Mouse (Mus musculus): ENCODE measurements around the gene Ctsq. TPM values are rescaled to one million over a fixed set of nuclear protein-coding genes. Genes with fewer than 3 reads are reported as not detected.
"Not testable (repeated sequence)": the region's sequence is repeated elsewhere in the genome, so short reads cannot be mapped to it uniquely, and the experiment has no call there.

The Ctsq gene
- not detected in 2 replicates for polyA plus RNA-seq (2012; rRNA removed)

DNA sequence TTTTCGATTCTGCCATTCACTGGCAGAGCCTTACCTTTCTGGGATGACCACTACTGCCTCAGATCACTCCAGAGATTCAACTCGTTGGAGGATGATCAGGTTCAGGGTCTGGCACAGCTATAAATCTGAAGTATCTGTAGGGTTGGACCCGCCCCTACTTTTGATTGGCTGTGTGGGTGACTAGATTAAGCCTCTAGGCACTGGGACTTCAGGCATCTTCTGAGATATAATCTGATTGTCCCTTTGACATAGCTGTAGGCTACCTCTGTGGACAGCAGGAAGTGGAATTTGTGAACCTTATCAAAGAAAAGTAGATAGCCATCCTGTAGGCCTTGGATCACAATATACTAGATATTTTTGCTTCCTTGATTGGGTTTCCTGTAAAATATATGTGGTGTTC, at the start of gene Ctsq:
TSS of gene Ctsq (minus strand) at position 101 of the 400 bp plus-strand sequence.
- no peaks in the 10 kb centered on the region for H3K4me1 ChIP-seq (ENCODE audit: control insufficient read depth, insufficient read depth, low read length)
- no peaks in the 10 kb centered on the region for H3K36me3 ChIP-seq (ENCODE audit: control insufficient read depth, insufficient read depth, low read length)
- no peak for DNase-seq
- no peak for TF ChIP-seq POLR2A (IDR thresholded peaks at IDR 0.05; ENCODE audit: low read depth, low read length)
- no peak for TF ChIP-seq CTCF (conservative IDR thresholded peaks at IDR 0.05; ENCODE audit: insufficient read depth, insufficient read length, low read depth, low read length)
- H3K27me3 ChIP-seq (replicated peaks; ENCODE audit: control insufficient read depth, insufficient read depth, low read length): no peaks in the 10 kb centered on the region
- 42% methylated on average over 3 of the region's 3 CpGs for WGBS
- H3K27ac ChIP-seq (ENCODE audit: insufficient read depth, low read depth, low read length): no peak within 1 kb of the TSS
- H3K4me3 ChIP-seq (ENCODE audit: insufficient read depth, low read depth, low read length): no peak within 1 kb of the TSS

DNA sequence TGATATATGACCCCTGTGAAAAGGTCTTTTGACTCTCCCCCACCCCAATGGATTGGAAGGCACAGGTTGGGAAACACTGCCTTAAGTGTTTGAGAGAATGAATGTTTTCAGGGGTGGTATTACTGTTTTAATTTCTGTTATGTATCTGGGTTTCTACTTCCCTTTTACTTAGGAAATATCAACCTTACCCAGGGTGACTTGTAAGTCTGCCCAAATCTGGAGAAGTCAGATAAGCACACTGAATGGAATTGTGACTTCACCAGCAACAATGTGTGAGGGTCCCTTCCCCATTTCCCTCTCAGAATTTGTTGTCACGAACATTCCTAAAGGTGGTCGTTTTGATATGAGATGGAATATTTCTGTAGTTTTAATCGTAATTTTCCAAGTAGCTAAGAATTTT, 17.6 kb downstream of the Ctsq start:
- Histone ChIP-seq H3K27ac (ENCODE audit: insufficient read depth, low read depth, low read length) (no peak overlapping the region), H3K36me3 (ENCODE audit: control insufficient read depth, insufficient read depth, low read length) (no peaks in the 10 kb centered on the region), H3K4me3 (ENCODE audit: insufficient read depth, low read depth, low read length) (no peak overlapping the region), H3K27me3 (replicated peaks; ENCODE audit: control insufficient read depth, insufficient read depth, low read length) (no peaks in the 10 kb centered on the region), H3K4me1 (ENCODE audit: control insufficient read depth, insufficient read depth, low read length) (no peaks in the 10 kb centered on the region)
- no peak for DNase-seq
- TF ChIP-seq CTCF (conservative IDR thresholded peaks at IDR 0.05; ENCODE audit: insufficient read depth, insufficient read length, low read depth, low read length) (no peak), POLR2A (IDR thresholded peaks at IDR 0.05; ENCODE audit: low read depth, low read length) (no peak)
- 85% methylated on average over 3 of the region's 3 CpGs for WGBS

GRCm38 (mm10) chr13:61021844-61022243, 18.6 kb downstream of the Ctsq start:
- no peak for TF ChIP-seq CTCF (conservative IDR thresholded peaks at IDR 0.05; ENCODE audit: insufficient read depth, insufficient read length, low read depth, low read length)
- TF ChIP-seq POLR2A (IDR thresholded peaks at IDR 0.05; ENCODE audit: low read depth, low read length): no peak
- Histone ChIP-seq H3K4me3 (ENCODE audit: insufficient read depth, low read depth, low read length) (no peak overlapping the region), H3K27ac (ENCODE audit: insufficient read depth, low read depth, low read length) (no peak overlapping the region), H3K4me1 (ENCODE audit: control insufficient read depth, insufficient read depth, low read length) (no peaks in the 10 kb centered on the region), H3K27me3 (replicated peaks; ENCODE audit: control insufficient read depth, insufficient read depth, low read length) (no peaks in the 10 kb centered on the region), H3K36me3 (ENCODE audit: control insufficient read depth, insufficient read depth, low read length) (no peaks in the 10 kb centered on the region)
- WGBS: 84% methylated on average over 6 of the region's 6 CpGs
- DNase-seq: no peak

GRCm38 (mm10) chr13:61010171-61010570, 30.3 kb downstream of the Ctsq start:
- Histone ChIP-seq H3K27ac (ENCODE audit: insufficient read depth, low read depth, low read length) (no peak overlapping the region), H3K27me3 (replicated peaks; ENCODE audit: control insufficient read depth, insufficient read depth, low read length) (no peaks in the 10 kb centered on the region), H3K4me3 (ENCODE audit: insufficient read depth, low read depth, low read length) (no peak overlapping the region), H3K4me1 (ENCODE audit: control insufficient read depth, insufficient read depth, low read length) (no peaks in the 10 kb centered on the region), H3K36me3 (ENCODE audit: control insufficient read depth, insufficient read depth, low read length) (no peaks in the 10 kb centered on the region)
- TF ChIP-seq CTCF (conservative IDR thresholded peaks at IDR 0.05; ENCODE audit: insufficient read depth, insufficient read length, low read depth, low read length) (no peak), POLR2A (IDR thresholded peaks at IDR 0.05; ENCODE audit: low read depth, low read length) (no peak)
- 75% methylated on average over 4 of the region's 4 CpGs for WGBS
- no peak for DNase-seq

DNA sequence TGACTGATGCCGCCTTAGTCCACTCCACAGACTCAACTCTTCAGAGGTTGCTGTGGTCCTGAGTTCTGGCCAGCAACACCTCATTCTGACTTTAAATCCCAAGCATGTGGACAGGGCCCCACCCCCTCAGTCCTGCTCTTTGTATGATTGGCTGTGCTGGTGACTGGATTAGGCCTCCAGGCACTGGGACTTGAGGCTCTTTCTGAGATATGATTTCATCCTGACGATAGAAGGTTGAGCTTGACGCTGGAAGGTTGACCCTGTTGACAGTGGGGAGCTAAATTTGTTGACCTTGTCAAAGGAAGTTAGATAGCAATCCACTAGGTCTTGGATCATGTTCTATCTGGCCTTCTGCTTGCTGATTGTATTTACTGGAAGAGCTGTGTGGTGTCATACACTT, 34.6 kb downstream of the Ctsq start, which contains the start of gene Ctsj:
TSS of gene Ctsj (minus strand) at position 101 of the 400 bp plus-strand sequence.
- TF ChIP-seq CTCF (conservative IDR thresholded peaks at IDR 0.05; ENCODE audit: insufficient read depth, insufficient read length, low read depth, low read length): no peak
- TF ChIP-seq POLR2A (IDR thresholded peaks at IDR 0.05; ENCODE audit: low read depth, low read length): no peak
- 72% methylated on average over 3 of the region's 3 CpGs for WGBS
- DNase-seq: no peak
- Histone ChIP-seq H3K27me3 (replicated peaks; ENCODE audit: control insufficient read depth, insufficient read depth, low read length) (no peaks in the 10 kb centered on the region), H3K27ac (ENCODE audit: insufficient read depth, low read depth, low read length) (no peak within 1 kb of the TSS), H3K4me3 (ENCODE audit: insufficient read depth, low read depth, low read length) (no peak within 1 kb of the TSS), H3K36me3 (ENCODE audit: control insufficient read depth, insufficient read depth, low read length) (no peaks in the 10 kb centered on the region), H3K4me1 (ENCODE audit: control insufficient read depth, insufficient read depth, low read length) (no peaks in the 10 kb centered on the region)

- 42% methylated on average over 2 of the region's 2 CpGs for WGBS
- H3K4me1 ChIP-seq (ENCODE audit: control insufficient read depth, insufficient read depth, low read length): no peaks in the 10 kb centered on the region
- no peaks in the 10 kb centered on the region for H3K27me3 ChIP-seq (replicated peaks; ENCODE audit: control insufficient read depth, insufficient read depth, low read length)
- no peak overlapping the region for H3K27ac ChIP-seq (ENCODE audit: insufficient read depth, low read depth, low read length)
- TF ChIP-seq POLR2A (IDR thresholded peaks at IDR 0.05; ENCODE audit: low read depth, low read length): no peak
- TF ChIP-seq CTCF (conservative IDR thresholded peaks at IDR 0.05; ENCODE audit: insufficient read depth, insufficient read length, low read depth, low read length): no peak
- no peak for DNase-seq
- no peak overlapping the region for H3K4me3 ChIP-seq (ENCODE audit: insufficient read depth, low read depth, low read length)
- no peaks in the 10 kb centered on the region for H3K36me3 ChIP-seq (ENCODE audit: control insufficient read depth, insufficient read depth, low read length)
Measured at GRCm38 (mm10) chr13:60997600-60997999, 42.8 kb downstream of the Ctsq start.

DNA sequence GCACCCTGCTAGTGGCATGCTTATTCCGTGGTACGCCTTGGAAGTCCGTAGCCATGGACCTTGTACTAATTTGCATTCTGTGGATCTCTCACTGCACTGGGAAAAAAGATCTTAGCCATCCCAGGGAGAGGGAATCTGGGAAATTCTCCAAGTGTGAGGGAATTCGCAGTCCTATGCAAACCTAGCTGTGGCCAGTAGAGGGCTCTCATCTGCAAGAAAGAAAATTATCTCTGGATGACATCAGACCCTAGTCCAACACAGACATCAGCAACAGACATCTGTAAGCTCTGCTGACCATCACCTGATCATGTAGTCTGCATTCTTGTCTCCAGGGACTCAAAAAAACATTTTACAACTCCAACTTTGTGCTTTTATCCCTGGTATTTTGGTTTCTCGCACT, 53.5 kb downstream of the Ctsq start:
- H3K27ac ChIP-seq (ENCODE audit: insufficient read depth, low read depth, low read length); H3K4me1 ChIP-seq (ENCODE audit: control insufficient read depth, insufficient read depth, low read length); DNase-seq; H3K4me3 ChIP-seq (ENCODE audit: insufficient read depth, low read depth, low read length); H3K27me3 ChIP-seq (replicated peaks; ENCODE audit: control insufficient read depth, insufficient read depth, low read length); H3K36me3 ChIP-seq (ENCODE audit: control insufficient read depth, insufficient read depth, low read length): not testable (repeated sequence)
- WGBS: 70% methylated on average over 5 of the region's 5 CpGs

Other genes starting within 250 kb of the Ctsq start
- gene Ctsll3, start 237.8 kb downstream of the Ctsq start, polyA plus RNA-seq (2012; rRNA removed): not detected in 2 replicates
- 0.52 TPM in 1 of 2 replicates, not detected in the other for gene 4930486L24Rik, start 176.2 kb downstream of the Ctsq start, polyA plus RNA-seq (2012; rRNA removed)
- gene Gm49392, start 143.7 kb downstream of the Ctsq start, polyA plus RNA-seq (2012; rRNA removed): 0.23 TPM in 1 of 2 replicates, not detected in the other
- gene Ctla2b, start 143.2 kb downstream of the Ctsq start, polyA plus RNA-seq (2012; rRNA removed): 0.34 and 1.7 TPM in 2 replicates
- not detected in 2 replicates for gene Tpbpb, start 135.8 kb downstream of the Ctsq start, polyA plus RNA-seq (2012; rRNA removed)
- gene Gm49393, start 105.0 kb downstream of the Ctsq start, polyA plus RNA-seq (2012; rRNA removed): not detected in 2 replicates
- gene Gm49391, start 104.1 kb downstream of the Ctsq start, polyA plus RNA-seq (2012; rRNA removed): 1.4 and 2.1 TPM in 2 replicates
- 8.2 and 12.4 TPM in 2 replicates for gene Ctla2a, start 104.0 kb downstream of the Ctsq start, polyA plus RNA-seq (2012; rRNA removed)
- not detected in 2 replicates for gene Tpbpa, start 98.6 kb downstream of the Ctsq start, polyA plus RNA-seq (2012; rRNA removed)
- gene Ctsj, start 34.7 kb downstream of the Ctsq start, polyA plus RNA-seq (2012; rRNA removed): not detected in 2 replicates
- gene Ctsr, start 123.6 kb upstream of the Ctsq start, polyA plus RNA-seq (2012; rRNA removed): not detected in 2 replicates
- not detected in 2 replicates for gene Cts6, start 162.8 kb upstream of the Ctsq start, polyA plus RNA-seq (2012; rRNA removed)
- gene Cts8, start 214.7 kb upstream of the Ctsq start, polyA plus RNA-seq (2012; rRNA removed): not detected in 2 replicates
- gene Gm49398, start 248.2 kb upstream of the Ctsq start, polyA plus RNA-seq (2012; rRNA removed): not detected in 2 replicates

All from kidney, adult 2 months (tissue).